Mouse (Mus musculus) spleen, embryonic (tissue): ENCODE data around the gene Wdr4.

ENCODE experiments used
- CTCF ChIA-PET: fragments of 350-600 bp; sonication (Branson Sonifier 250); formaldehyde crosslinking; loops from one replicate; lab custom pipeline; 2022; lab: Charles Lee

Gene Wdr4

DNA sequence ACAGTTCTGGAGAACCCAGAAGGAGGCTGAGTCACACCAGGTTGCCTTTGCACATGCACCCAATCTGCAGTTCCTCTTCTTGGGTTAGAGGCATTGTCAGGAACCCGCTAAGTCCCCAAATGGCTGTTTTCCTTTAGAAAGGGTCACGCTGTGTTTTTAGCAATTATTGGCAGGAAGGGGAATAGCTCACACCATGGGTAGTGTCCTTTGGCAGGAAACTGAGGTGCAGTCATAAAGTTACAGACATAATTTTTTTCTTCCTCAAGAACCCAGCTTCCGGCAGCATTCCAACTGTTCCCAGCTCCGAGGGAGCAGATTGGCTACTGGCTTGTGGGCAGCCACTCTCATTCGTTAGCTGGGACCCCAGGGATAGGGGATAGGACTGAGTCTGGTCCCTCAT, 72.0 kb downstream of the Wdr4 start:
- CTCF ChIA-PET: interaction anchor here (1.1 kb wide), 1 partner anchor 45 kb away, joined by 4 read pairs; no protein-coding TSS in a partner anchor

DNA sequence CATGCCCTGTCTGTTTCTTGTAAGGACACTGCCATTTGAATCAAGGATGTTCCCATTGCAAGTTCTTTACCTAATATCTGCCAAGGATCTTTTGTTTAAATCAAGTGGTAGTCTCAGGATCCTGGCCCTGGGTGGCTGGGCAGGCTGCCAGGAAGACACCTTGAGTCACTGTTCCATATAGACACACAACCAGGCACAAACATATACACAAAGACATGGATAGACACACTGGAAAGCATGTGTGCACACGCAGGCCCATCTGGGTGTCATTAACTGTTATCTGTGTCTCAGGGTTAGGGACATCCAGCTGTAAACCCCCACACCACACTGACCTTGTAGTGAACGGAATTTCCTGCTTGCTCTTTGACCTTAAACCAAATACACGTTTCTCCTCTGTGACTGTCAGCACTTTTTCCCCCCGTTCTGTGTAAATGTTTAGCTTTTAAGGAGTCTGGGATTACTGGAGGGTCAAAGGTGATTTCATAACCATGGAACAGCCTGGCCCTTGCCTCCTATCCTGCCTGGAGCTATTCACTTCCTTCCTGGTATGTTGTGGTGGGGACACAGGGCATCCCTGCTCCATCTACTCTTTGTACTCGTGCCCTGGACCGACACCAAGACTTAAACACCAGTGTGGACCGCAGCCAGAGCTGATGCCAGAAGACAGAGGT, 74.6 kb downstream of the Wdr4 start:
- CTCF ChIA-PET: interaction anchor here (0.7 kb wide), 1 partner anchor 587 kb away, joined by 7 read pairs; no protein-coding TSS in a partner anchor
